Mouse (Mus musculus): Measurements from ENCODE around the gene Gm15737. TPM values are rescaled to one million over a fixed set of nuclear protein-coding genes. Genes with fewer than 3 reads are reported as not detected.

Gene Gm15737
- total RNA-seq (2023) = not detected

DNA sequence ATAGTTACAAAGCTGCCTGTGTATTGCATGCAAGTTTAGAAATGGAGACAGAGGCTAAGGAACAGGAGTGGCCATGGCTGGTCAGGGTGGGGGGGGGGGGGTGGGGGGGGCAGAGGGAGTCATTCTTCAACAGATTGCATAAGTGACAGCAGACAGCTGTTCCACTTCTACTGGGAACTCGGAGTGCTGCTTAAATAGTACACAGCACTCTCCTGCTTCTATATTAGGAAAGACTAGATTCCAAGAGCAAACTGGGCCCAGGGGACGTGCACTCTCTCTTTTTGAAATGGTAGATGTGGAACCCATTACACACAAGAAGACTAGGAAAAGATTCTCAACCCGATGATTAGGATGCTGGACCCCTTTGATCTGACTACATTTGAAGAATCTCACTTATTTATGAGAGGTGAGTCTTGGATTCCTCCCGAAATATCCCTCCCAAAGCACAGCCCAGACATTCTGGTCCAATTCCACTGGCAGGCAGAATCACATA lies at the start of gene Gm15737:
Gene Gm15737 (plus strand): TSS at position 269 of the 493 bp plus-strand sequence.

Other genes starting within 250 kb of the Gm15737 start
- gene Prickle2, start 163.2 kb upstream of the Gm15737 start, total RNA-seq (2023) = under 1 TPM; 0.20 to 0.42 TPM
- gene A730049H05Rik, start 52.9 kb upstream of the Gm15737 start, total RNA-seq (2023) = not detected
- gene Adamts9, start 74.1 kb downstream of the Gm15737 start, total RNA-seq (2023) = under 1 TPM; 0.09 to 0.15 TPM

Measured in neutrophil, adult 59 days (primary cell).